Mouse (Mus musculus) cerebellum, adult 2 months (tissue): ENCODE data around the gene Ptgds. TPM values are rescaled to one million over a fixed set of nuclear protein-coding genes. Genes with fewer than 3 reads are reported as not detected.
A peak's percentile ranks its signal among the peaks of the same experiment; 100 is the strongest.

Source experiments
- DNase-seq, 2 experiments: peaks; one replicate each; pipeline ENCODE4 v3.0.0; 2021
- H3K27ac ChIP-seq: fragments of 200-500 bp; 2 replicates; pipeline ENCODE4 v1.5.1; 2012; ENCODE audit warnings: low read length, control low read depth, inconsistent platforms; ENCODE audit not compliant: insufficient read depth
- H3K27me3 ChIP-seq: fragments of 200-500 bp; 2 replicates; pipeline ENCODE4 v1.6.1; 2012; ENCODE audit warnings: inconsistent platforms, mild to moderate bottlenecking, low read length, moderate library complexity; ENCODE audit not compliant: control insufficient read depth, insufficient read depth
- H3K4me1 ChIP-seq: fragments of 200-500 bp; 2 replicates; pipeline ENCODE4 v1.6.1; 2011; ENCODE audit warnings: low read length; ENCODE audit not compliant: control insufficient read depth, insufficient read depth
- H3K4me3 ChIP-seq: fragments of 200-500 bp; replicated peaks from 2 replicates; pipeline ENCODE3; 2011; ENCODE audit warnings: mild to moderate bottlenecking, low read depth, low read length, control low read depth; ENCODE audit not compliant: insufficient read depth
- CTCF ChIP-seq: fragments of 200-500 bp; IDR thresholded peaks from 2 replicates; pipeline ENCODE4 v1.5.1; 2011; ENCODE audit warnings: low read depth, mild to moderate bottlenecking, control low read depth, low read length, moderate library complexity, borderline replicate concordance; ENCODE audit not compliant: insufficient read depth
- POLR2A ChIP-seq: fragments of 200-500 bp; IDR thresholded peaks from 2 replicates; pipeline ENCODE4 v1.6.1; 2011; ENCODE audit warnings: low read length, control low read depth, borderline replicate concordance; ENCODE audit not compliant: insufficient read depth
- WGBS: fragments of 180-500 bp; shearing (Covaris S2); methylation state at CpG from one replicate; pipeline ENCODE4 v1.1.7; 2018; 5-methylcytosine and 5-hydroxymethylcytosine counted together
- polyA plus RNA-seq: library from polyadenylated mRNA; depleted of rRNA; stranded (reverse); fragments of >200 nt; gene quantifications from 2 replicates; pipeline ENCODE4 v1.2.3, GENCODE M21; 2012

Gene Ptgds
- polyA plus RNA-seq, 1 experiment, result 2,130 TPM

- Histone ChIP-seq H3K27me3 (no peaks in the 10 kb centered on the region), H3K4me1 (peaks cover 5% of the 10 kb centered on the region), H3K4me3 (no peak overlapping the region), H3K27ac (no peak overlapping the region)
- no peak for DNase-seq
- TF ChIP-seq POLR2A (no peak), CTCF (no peak)
- 81% methylated on average over 8 of the region's 8 CpGs for WGBS
These were observed 18.8 kb downstream of the Ptgds start for GRCm38 (mm10) chr2:25450853-25451647.

GRCm38 (mm10) chr2:25442682-25443081 is 27.2 kb downstream of the Ptgds start:
- Histone ChIP-seq H3K27ac (no peak overlapping the region), H3K27me3 (no peaks in the 10 kb centered on the region), H3K4me3 (no peak overlapping the region), H3K4me1 (peaks cover 21% of the 10 kb centered on the region)
- DNase-seq, result no peak
- TF ChIP-seq POLR2A (no peak), CTCF (no peak)
- 76% methylated on average over 14 of the region's 14 CpGs for WGBS

GRCm38 (mm10) chr2:25441067-25441466 is 28.8 kb downstream of the Ptgds start:
- WGBS, result 28% methylated on average over 20 of the region's 20 CpGs
- peaks cover 35% of the 10 kb centered on the region for H3K4me1 ChIP-seq
- H3K27ac ChIP-seq, result 0 out of 2 replicates have a peak overlapping the region, but pooled peaks have one; percentile 6
- no peaks in the 10 kb centered on the region for H3K27me3 ChIP-seq
- peak in 1 of 2 experiments; percentile 54 for DNase-seq
- TF ChIP-seq POLR2A, result no peak
- no peak for TF ChIP-seq CTCF
- H3K4me3 ChIP-seq, result no peak overlapping the region

DNA sequence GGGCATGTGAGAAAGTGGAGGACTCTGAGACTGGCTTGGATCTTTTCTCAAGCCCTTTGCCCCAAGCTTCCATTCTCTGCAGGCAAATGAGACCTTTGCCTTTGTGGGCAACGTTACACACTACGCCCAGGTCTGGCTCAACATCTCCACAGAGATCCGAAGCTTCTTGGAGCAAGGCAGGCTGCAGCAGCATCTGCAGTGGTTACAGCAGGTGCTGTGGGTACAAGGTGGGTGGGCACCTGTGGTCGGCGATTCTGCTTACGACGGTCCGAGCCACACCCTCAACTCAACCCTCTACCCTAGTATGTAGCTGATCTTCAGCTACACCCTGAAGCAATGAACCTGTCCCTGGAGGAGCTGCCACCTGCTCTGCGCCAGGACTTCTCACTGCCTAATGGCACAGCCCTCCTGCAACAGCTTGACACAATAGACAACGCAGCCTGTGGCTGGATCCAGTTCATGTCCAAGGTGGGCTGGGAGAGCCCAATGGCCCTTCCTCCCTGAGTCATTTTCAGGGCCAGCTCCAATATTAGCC is 33.5 kb downstream of the Ptgds start:
- H3K27ac ChIP-seq, result no peak overlapping the region
- H3K4me1 ChIP-seq, result peaks cover 74% of the 10 kb centered on the region
- no peak overlapping the region for H3K4me3 ChIP-seq
- 73% methylated on average over 10 of the region's 10 CpGs for WGBS
- no peak for TF ChIP-seq POLR2A
- TF ChIP-seq CTCF, result no peak
- DNase-seq, result peak in 1 of 2 experiments; percentile 33
- no peaks in the 10 kb centered on the region for H3K27me3 ChIP-seq

DNA sequence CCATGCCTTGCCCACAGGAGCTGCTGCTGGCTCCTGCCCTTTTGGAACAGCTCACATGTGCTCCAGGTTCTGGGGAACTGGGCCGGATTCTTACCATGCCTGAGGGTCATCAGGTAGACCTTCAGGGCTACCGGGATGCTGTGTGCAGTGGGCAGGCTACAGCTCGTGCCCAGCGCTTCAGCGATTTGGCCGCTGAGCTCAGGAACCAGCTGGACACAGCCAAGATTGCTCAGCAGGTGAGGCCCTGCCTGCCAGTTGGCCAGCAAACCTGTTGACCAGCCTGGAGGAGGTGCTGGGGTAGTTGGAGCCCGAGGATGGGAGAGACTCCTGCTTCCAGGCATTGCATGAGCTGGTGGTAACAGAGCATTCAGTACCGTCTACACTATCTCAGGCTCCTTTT is 35.6 kb downstream of the Ptgds start:
- Histone ChIP-seq H3K4me1 (peaks cover 75% of the 10 kb centered on the region), H3K27ac (peak overlapping the region; percentile 77), H3K4me3 (peak overlapping the region; percentile 2), H3K27me3 (no peaks in the 10 kb centered on the region)
- 7% methylated on average over 8 of the region's 8 CpGs for WGBS
- TF ChIP-seq POLR2A (no peak; the same call in 1 of the 2 replicates), CTCF (peak; percentile 23; the same call in 1 of the 2 replicates)
- peak; percentile 97 to 98 for DNase-seq

GRCm38 (mm10) chr2:25433101-25433500 is 36.7 kb downstream of the Ptgds start:
- Histone ChIP-seq H3K27me3 (no peaks in the 10 kb centered on the region), H3K4me3 (no peak overlapping the region), H3K27ac (peak overlapping the region; percentile 77), H3K4me1 (peaks cover 73% of the 10 kb centered on the region)
- no peak for TF ChIP-seq POLR2A
- TF ChIP-seq CTCF, result no peak
- peak in 1 of 2 experiments; percentile 57 for DNase-seq
- WGBS, result 23% methylated on average over 17 of the region's 17 CpGs

DNA sequence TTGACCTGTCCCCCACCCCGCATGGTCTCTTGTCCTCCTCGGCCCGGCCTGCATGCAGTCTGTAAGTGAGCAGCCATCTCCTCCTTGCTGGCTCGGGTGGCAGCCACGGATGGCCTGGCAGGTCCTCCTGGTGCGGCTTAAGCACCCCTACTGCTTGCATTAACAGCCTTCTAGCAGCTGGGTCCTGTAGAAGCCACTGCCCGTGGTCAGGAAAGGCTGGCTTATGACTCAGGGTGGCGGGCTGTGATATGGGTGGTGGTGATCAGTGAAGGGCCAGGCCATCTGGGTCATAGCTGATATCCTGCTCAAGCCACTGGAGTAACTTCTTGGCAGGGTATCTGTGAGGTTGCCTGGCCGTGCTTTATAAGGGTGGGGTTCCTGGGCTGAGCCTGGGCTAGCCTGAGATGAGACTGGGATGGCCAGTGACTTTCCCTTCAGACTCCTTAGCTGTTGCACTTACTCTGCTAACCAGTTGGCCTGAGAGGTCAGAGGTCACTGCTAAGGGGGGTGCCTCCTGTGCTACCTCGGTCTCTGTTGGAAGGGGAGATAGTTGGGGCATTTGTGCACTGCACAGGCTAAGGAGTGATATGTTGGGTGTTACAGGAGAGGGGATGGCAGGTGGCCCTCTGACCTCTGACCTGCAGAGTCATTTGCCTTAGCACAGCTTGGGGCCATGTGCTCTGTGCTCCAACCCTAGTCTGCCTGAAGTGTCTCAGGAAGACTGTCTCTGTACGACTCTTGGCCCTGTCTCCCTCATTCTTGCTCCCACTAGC is 37.3 kb downstream of the Ptgds start:
- no peaks in the 10 kb centered on the region for H3K27me3 ChIP-seq
- peaks cover 73% of the 10 kb centered on the region for H3K4me1 ChIP-seq
- H3K4me3 ChIP-seq, result peak overlapping the region; percentile 71
- peak overlapping the region; percentile 77; the same call in 1 of the 2 replicates for H3K27ac ChIP-seq
- TF ChIP-seq POLR2A (no peak), CTCF (no peak)
- 24% methylated on average over 11 of the region's 11 CpGs for WGBS
- peak in 1 of 2 experiments; percentile 48 for DNase-seq
